Mouse (Mus musculus): ENCODE measurements at regions not wholly inside any gene's neighbourhood (a gene's known extent, or its start where the extent isn't known, plus 50 kb on each side); places are given as distances from the start of the nearest gene placed in this dataset.
A peak's percentile ranks its signal among the peaks of the same experiment; 100 is the strongest.

DNA sequence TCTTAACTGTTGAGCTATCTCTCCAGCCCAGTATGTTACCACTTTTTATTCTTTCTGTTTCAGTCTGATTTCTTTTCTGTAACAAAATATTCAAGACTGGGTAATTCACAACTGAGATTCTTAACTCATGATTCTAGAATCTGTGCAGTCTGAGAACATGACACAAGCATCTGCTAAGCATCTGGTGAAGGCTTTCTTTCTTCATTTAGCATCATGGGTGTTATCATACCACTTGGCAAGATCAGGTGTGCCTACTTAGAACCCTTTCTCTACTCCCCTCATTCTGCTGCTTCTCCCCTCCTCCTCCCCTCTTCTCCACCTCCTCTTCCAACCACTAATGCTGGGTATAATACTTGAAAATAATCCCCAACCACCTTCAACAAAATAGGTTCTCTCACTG is 62.1 kb upstream of the Pfn2 start:
- Histone ChIP-seq H3K4me1 (replicated peaks; ENCODE audit: control insufficient read depth, insufficient read depth, low read length) (no peaks in the 10 kb centered on the region), H3K27me3 (replicated peaks; ENCODE audit: control insufficient read depth, insufficient read depth, low read length) (no peaks in the 10 kb centered on the region), H3K4me2 (ENCODE audit: low read length) (no peak overlapping the region), H3K9ac (ENCODE audit: low read length) (no peak overlapping the region), H3K4me3 (ENCODE audit: low read depth, low read length) (no peak overlapping the region), H3K27ac (ENCODE audit: low read depth) (no peak overlapping the region), H3K36me3 (ENCODE audit: control insufficient read depth, insufficient read depth, low read length) (no peaks in the 10 kb centered on the region), H3K9me3 (ENCODE audit: control insufficient read depth, low read length) (no peaks in the 10 kb centered on the region)
- ATAC-seq (replicated peaks; ENCODE audit: low FRiP score, low TSS enrichment, low read depth) (no peak), DNase-seq (ENCODE audit: low spot score) (no peak)

DNA sequence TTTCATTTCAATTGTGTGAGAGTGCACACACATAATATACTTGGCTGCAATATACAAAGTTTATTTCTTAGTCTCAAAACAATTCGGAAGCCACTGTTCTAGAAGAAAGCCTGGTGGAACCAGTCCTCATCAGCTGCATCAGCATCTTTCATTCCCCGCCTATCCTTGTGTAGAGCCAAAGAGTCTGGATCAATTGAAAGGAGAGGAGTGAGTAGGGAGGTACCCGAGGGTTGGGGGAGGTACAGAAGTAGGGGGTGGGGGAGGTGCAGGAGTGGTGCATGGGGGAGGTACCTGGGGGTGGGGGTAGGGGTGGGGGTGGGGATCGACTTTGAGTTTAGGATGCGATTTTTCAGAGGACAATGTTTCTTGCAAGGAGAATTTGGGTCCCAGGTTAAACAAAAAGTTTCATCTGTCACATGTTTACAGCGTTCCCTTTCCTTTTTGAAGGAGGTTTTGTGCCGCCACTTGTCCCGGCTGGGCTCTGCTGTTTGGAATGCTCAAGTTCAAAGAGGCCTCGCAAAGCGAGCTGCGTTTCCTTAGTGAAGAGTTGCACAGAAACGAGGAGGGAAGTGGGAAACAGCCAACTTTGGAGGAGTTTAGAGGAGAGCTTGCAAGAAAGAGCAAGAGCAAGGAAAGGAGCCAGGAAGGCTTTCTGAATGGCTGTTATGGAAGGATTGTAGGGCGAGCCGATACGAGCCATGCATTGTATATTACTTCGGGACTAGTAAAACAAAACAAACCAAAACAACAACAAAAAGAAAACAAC is 64.1 kb upstream of the Pfn2 start:
- no peak for ATAC-seq (replicated peaks; ENCODE audit: low FRiP score, low TSS enrichment, low read depth)
- no peak overlapping the region for H3K4me3 ChIP-seq (ENCODE audit: low read depth, low read length)
- 26% methylated on average over 16 of the region's 16 CpGs for WGBS

DNA sequence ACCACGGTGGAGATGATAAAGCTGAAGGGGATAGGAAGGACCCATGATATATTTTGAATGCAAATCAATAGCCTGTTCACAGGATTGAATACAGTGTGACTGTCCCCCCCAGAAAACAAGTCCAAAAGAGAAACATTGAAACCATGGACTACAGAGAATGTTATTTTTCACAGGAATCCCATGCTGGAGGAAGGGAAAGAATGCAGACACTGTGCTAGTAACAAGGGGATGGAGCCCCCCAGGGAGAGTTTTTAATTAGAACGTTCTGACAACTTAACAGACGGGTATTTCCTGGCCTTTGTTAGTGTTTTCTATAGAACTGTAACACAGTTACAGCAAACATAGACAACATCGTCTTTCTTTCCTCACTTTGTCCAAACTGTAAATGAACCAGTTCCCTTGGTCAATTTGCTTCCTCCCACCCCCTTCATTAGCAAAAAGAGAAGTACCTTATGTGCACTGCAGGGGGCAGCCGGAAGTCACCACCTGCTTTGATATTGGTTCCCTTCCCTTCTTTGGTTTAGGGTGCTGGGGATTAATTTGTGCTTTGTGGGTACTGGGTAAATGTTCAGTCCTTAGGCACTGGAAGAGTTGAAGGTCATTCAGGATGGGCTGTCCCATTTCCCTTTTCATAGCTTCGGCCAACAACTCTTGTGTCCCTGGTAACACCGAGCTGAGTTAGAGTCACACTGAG is 64.9 kb upstream of the Pfn2 start:
- Histone ChIP-seq H3K27ac (ENCODE audit: low read depth) (no peak overlapping the region), H3K36me3 (ENCODE audit: control insufficient read depth, insufficient read depth, low read length) (no peaks in the 10 kb centered on the region)

More for the DNA sequence above, 64.1 kb upstream of the Pfn2 start:
- H3K27me3 ChIP-seq (replicated peaks; ENCODE audit: control insufficient read depth, insufficient read depth, low read length): no peaks in the 10 kb centered on the region
- DNase-seq (ENCODE audit: low spot score): no peak
- H3K4me1 ChIP-seq (replicated peaks; ENCODE audit: control insufficient read depth, insufficient read depth, low read length): no peaks in the 10 kb centered on the region
- H3K9me3 ChIP-seq (ENCODE audit: control insufficient read depth, low read length): no peaks in the 10 kb centered on the region
- H3K27ac ChIP-seq (ENCODE audit: low read depth): no peak overlapping the region
- peak overlapping the region; percentile 33 for H3K4me2 ChIP-seq (ENCODE audit: low read length)
- no peaks in the 10 kb centered on the region for H3K36me3 ChIP-seq (ENCODE audit: control insufficient read depth, insufficient read depth, low read length)
- no peak overlapping the region for H3K9ac ChIP-seq (ENCODE audit: low read length)

DNA sequence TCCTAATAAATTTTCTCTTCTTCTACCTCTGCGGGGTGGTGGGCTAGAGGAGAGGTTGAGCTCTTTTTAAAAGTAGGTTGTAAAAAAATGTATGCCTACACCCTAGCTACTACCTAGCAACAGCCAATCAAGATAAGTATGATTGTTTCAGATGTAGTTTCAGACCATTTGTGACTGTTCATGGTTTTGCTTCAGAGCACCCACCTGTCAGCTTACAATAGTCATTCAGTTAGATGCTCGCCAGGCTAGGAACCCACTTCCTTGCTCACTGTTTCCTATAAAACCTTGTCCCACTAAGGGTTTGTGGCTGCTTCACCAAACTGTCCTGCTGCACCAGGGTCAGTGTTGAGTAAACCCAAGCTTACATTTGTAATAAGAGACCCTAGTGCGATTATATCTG is 66.8 kb upstream of the Pfn2 start:
- no peaks in the 10 kb centered on the region for H3K36me3 ChIP-seq (ENCODE audit: control insufficient read depth, insufficient read depth, low read length)
- 91% methylated on average over 3 of the region's 3 CpGs for WGBS
- no peak overlapping the region for H3K4me3 ChIP-seq (ENCODE audit: low read depth, low read length)
- ATAC-seq (replicated peaks; ENCODE audit: low FRiP score, low TSS enrichment, low read depth): no peak
- H3K9me3 ChIP-seq (ENCODE audit: control insufficient read depth, low read length): no peaks in the 10 kb centered on the region
- H3K27ac ChIP-seq (ENCODE audit: low read depth): no peak overlapping the region
- H3K4me2 ChIP-seq (ENCODE audit: low read length): no peak overlapping the region
- H3K4me1 ChIP-seq (replicated peaks; ENCODE audit: control insufficient read depth, insufficient read depth, low read length): no peaks in the 10 kb centered on the region
- DNase-seq (ENCODE audit: low spot score): no peak
- H3K9ac ChIP-seq (ENCODE audit: low read length): no peak overlapping the region
- no peaks in the 10 kb centered on the region for H3K27me3 ChIP-seq (replicated peaks; ENCODE audit: control insufficient read depth, insufficient read depth, low read length)

More for the DNA sequence above, 64.9 kb upstream of the Pfn2 start:
- Histone ChIP-seq H3K9ac (ENCODE audit: low read length) (no peak overlapping the region), H3K27me3 (replicated peaks; ENCODE audit: control insufficient read depth, insufficient read depth, low read length) (no peaks in the 10 kb centered on the region), H3K4me3 (ENCODE audit: low read depth, low read length) (no peak overlapping the region), H3K9me3 (ENCODE audit: control insufficient read depth, low read length) (no peaks in the 10 kb centered on the region), H3K4me2 (ENCODE audit: low read length) (peak overlapping the region; percentile 33), H3K4me1 (replicated peaks; ENCODE audit: control insufficient read depth, insufficient read depth, low read length) (no peaks in the 10 kb centered on the region)
- DNase-seq (ENCODE audit: low spot score) (no peak), ATAC-seq (replicated peaks; ENCODE audit: low FRiP score, low TSS enrichment, low read depth) (no peak)
- 67% methylated on average over 7 of the region's 7 CpGs for WGBS

DNA sequence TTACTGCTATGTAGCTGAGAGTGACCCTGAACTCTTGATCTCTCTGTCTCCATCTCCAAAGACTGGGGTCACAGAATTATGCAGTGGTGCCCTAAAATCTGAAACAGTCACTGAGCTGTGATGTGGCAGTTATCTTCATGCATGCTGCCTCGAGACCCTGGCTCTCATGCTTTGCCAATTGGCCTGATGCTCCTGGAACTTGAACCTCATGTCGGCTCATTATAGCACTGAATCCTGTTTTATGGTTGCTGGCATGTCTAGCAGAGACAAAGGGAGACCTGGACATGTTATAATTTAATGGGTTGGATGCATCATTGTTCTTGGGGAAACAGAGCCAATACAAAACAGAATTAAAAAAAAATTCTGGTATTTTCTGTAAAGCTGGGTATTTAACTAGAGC is 71.0 kb upstream of the Pfn2 start:
- Histone ChIP-seq H3K27ac (ENCODE audit: low read depth) (no peak overlapping the region), H3K36me3 (ENCODE audit: control insufficient read depth, insufficient read depth, low read length) (no peaks in the 10 kb centered on the region), H3K27me3 (replicated peaks; ENCODE audit: control insufficient read depth, insufficient read depth, low read length) (no peaks in the 10 kb centered on the region), H3K4me3 (ENCODE audit: low read depth, low read length) (no peak overlapping the region), H3K4me1 (replicated peaks; ENCODE audit: control insufficient read depth, insufficient read depth, low read length) (no peaks in the 10 kb centered on the region), H3K9me3 (ENCODE audit: control insufficient read depth, low read length) (no peaks in the 10 kb centered on the region), H3K4me2 (ENCODE audit: low read length) (no peak overlapping the region), H3K9ac (ENCODE audit: low read length) (no peak overlapping the region)
- DNase-seq (ENCODE audit: low spot score) (no peak), ATAC-seq (replicated peaks; ENCODE audit: low FRiP score, low TSS enrichment, low read depth) (no peak)
- WGBS: 78% methylated on average over 2 of the region's 2 CpGs

DNA sequence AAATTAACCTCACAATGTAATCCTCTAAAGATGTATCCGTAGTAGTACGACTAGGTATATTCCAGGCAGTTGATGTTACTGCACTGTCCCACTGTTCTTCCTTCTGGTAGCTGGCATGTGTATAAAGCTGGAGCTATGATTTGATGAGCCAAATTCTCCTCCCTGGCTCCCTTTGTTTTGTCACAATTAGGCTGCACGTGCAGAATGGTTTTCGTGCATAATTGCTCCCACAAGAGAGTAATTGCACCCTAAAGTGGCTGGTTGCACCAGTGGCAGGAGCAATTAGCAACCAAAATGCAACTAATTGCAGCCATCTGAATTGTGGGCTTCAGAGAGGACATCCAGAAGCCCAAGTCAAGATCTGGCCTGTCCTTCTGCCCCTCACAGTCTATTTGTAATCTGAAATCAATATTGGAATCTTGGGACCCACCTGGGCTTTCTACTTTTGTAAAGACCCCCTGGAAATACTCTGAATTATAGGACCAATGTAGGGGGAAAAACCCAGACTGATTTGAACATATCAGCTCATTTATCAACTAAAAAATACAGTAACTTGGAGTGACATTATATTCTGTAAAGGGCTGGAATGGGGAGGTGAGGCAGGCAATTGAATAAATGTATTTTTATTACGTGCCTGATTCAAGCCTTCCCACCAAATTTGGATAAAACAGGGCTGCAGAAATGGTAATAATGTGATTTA is 71.7 kb upstream of the Pfn2 start:
- Histone ChIP-seq H3K27me3 (replicated peaks; ENCODE audit: control insufficient read depth, insufficient read depth, low read length) (no peaks in the 10 kb centered on the region), H3K4me1 (replicated peaks; ENCODE audit: control insufficient read depth, insufficient read depth, low read length) (no peaks in the 10 kb centered on the region), H3K36me3 (ENCODE audit: control insufficient read depth, insufficient read depth, low read length) (no peaks in the 10 kb centered on the region), H3K4me3 (ENCODE audit: low read depth, low read length) (no peak overlapping the region), H3K9me3 (ENCODE audit: control insufficient read depth, low read length) (no peaks in the 10 kb centered on the region), H3K27ac (ENCODE audit: low read depth) (no peak overlapping the region), H3K4me2 (ENCODE audit: low read length) (no peak overlapping the region), H3K9ac (ENCODE audit: low read length) (no peak overlapping the region)
- WGBS: 70% methylated on average over 5 of the region's 5 CpGs
- ATAC-seq (replicated peaks; ENCODE audit: low FRiP score, low TSS enrichment, low read depth) (no peak), DNase-seq (ENCODE audit: low spot score) (no peak)

DNA sequence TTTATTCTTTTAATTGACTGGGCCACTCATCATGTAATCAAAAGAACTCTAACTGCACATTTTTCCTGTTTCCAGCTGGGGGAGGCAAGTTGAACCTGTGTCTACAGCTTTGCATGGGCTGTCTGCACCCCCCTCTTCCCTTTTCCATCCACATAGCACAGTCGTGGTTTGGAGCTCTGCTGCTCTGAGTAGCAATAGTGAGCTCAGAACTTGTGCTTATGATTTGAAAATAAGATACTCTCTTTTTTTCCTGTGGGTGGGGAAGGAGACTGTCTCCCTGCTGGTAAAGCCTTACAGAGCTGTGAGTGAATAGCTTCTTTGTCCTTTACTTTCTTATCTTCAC is 72.2 kb upstream of the Pfn2 start:
- no peak overlapping the region for H3K4me3 ChIP-seq (ENCODE audit: low read depth, low read length)

DNA sequence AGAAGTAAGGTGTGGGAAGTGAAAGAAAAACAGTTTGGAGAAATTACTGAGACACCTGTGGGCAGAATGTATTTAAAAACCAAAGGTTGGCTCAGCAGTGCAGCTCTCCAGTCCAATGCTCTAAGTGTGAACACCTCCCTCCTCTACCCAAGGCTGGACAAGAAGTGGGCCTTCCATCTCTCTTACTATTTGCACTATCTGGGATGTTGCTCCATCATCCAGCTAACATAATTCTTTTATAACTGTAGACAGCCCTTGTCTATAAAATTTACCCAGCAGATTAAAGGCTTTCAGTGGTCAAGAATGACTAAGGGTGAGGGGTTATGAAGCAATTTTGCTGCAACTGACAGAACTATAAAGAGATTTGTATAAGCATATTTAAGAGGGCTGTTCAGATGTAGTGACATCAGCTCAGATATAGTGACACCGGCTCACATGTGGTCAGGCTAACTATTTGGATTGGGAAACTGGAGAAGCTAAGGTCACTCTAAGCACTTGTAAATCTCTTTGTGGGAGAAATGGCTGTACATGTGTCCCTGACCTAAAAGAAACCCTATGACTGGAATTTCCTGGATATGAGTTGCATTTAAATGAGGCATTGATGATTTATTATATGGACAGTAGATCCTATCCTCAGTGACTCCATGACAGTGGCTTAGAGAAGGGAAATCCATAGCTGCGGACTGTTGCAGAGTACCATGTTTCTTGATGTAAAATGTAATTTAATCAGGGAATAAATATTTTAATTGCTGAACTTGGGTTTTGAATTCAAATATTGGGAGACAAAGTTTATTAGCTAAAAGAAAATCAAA is 73.4 kb upstream of the Pfn2 start:
- Histone ChIP-seq H3K9ac (ENCODE audit: low read length) (no peak overlapping the region), H3K27me3 (replicated peaks; ENCODE audit: control insufficient read depth, insufficient read depth, low read length) (no peaks in the 10 kb centered on the region), H3K4me3 (ENCODE audit: low read depth, low read length) (no peak overlapping the region), H3K36me3 (ENCODE audit: control insufficient read depth, insufficient read depth, low read length) (no peaks in the 10 kb centered on the region), H3K27ac (ENCODE audit: low read depth) (no peak overlapping the region), H3K4me1 (replicated peaks; ENCODE audit: control insufficient read depth, insufficient read depth, low read length) (no peaks in the 10 kb centered on the region), H3K4me2 (ENCODE audit: low read length) (no peak overlapping the region), H3K9me3 (ENCODE audit: control insufficient read depth, low read length) (no peaks in the 10 kb centered on the region)
- 86% methylated on average over 2 of the region's 2 CpGs for WGBS
- ATAC-seq (replicated peaks; ENCODE audit: low FRiP score, low TSS enrichment, low read depth): no peak
- DNase-seq (ENCODE audit: low spot score): no peak

More for the DNA sequence above, 72.2 kb upstream of the Pfn2 start:
- H3K4me1 ChIP-seq (replicated peaks; ENCODE audit: control insufficient read depth, insufficient read depth, low read length): no peaks in the 10 kb centered on the region
- H3K27ac ChIP-seq (ENCODE audit: low read depth): no peak overlapping the region
- H3K27me3 ChIP-seq (replicated peaks; ENCODE audit: control insufficient read depth, insufficient read depth, low read length): no peaks in the 10 kb centered on the region
- no peaks in the 10 kb centered on the region for H3K9me3 ChIP-seq (ENCODE audit: control insufficient read depth, low read length)
- DNase-seq (ENCODE audit: low spot score) (no peak), ATAC-seq (replicated peaks; ENCODE audit: low FRiP score, low TSS enrichment, low read depth) (no peak)
- H3K4me2 ChIP-seq (ENCODE audit: low read length): no peak overlapping the region
- WGBS: 18% methylated on average over 1 of the region's 1 CpGs
- no peaks in the 10 kb centered on the region for H3K36me3 ChIP-seq (ENCODE audit: control insufficient read depth, insufficient read depth, low read length)
- no peak overlapping the region for H3K9ac ChIP-seq (ENCODE audit: low read length)

Data from intestine, embryonic 14.5 days (tissue).